Mouse (Mus musculus) hindbrain, embryonic 15.5 days (tissue): Measurements from ENCODE around the gene Maats1. TPM values are rescaled to one million over a fixed set of nuclear protein-coding genes. Genes with fewer than 3 reads are reported as not detected.
A peak's percentile ranks its signal among the peaks of the same experiment; 100 is the strongest.

Source experiments
- ATAC-seq: fragments of 200-750 bp; cut with Nextera tagmentation; 2 replicates; pipeline ENCODE4 v1.8.0; 2017; ENCODE audit warnings: low read depth, moderate number of reproducible peaks, moderate TSS enrichment; ENCODE audit not compliant: low FRiP score
- H3K27ac ChIP-seq: fragments of 300-500 bp; sonication (generic); replicated peaks from 2 replicates; pipeline ENCODE4 v1.5.1; 2015; ENCODE audit warnings: mild to moderate bottlenecking, inconsistent platforms
- H3K27me3 ChIP-seq: fragments of 300-500 bp; sonication (generic); 2 replicates; pipeline ENCODE4 v1.6.1; 2015; ENCODE audit warnings: control low read depth, inconsistent platforms
- H3K36me3 ChIP-seq: fragments of 300-500 bp; sonication (generic); 2 replicates; pipeline ENCODE4 v1.6.1; 2015; ENCODE audit warnings: control low read depth, inconsistent platforms
- H3K4me1 ChIP-seq: fragments of 300-500 bp; sonication (generic); replicated peaks from 2 replicates; pipeline ENCODE4 v1.6.1; 2015; ENCODE audit warnings: control low read depth, inconsistent platforms
- H3K4me2 ChIP-seq: fragments of 300-500 bp; sonication (generic); 2 replicates; pipeline ENCODE4 v1.6.1; 2015; ENCODE audit warnings: moderate library complexity, mild to moderate bottlenecking, inconsistent platforms
- H3K4me3 ChIP-seq: fragments of 300-500 bp; sonication (generic); 2 replicates; pipeline ENCODE4 v1.5.1; 2015; ENCODE audit warnings: mild to moderate bottlenecking, inconsistent platforms
- H3K9ac ChIP-seq: fragments of 300-500 bp; sonication (generic); 2 replicates; pipeline ENCODE4 v1.6.1; 2015; ENCODE audit warnings: inconsistent platforms
- H3K9me3 ChIP-seq: fragments of 300-500 bp; sonication (generic); 2 replicates; pipeline ENCODE4 v1.6.1; 2016; ENCODE audit warnings: control low read depth, inconsistent platforms
- WGBS: fragments of 180-500 bp; shearing (Covaris S2); methylation state at CpG from one replicate; pipeline ENCODE4 v1.1.7; 2015; 5-methylcytosine and 5-hydroxymethylcytosine counted together
- polyA plus RNA-seq: library from polyadenylated mRNA; unstranded; fragments of >200 nt; fragmentation: Nextera tagmentation; extraction: Ambion mirVana; gene quantifications from 2 replicates; pipeline ENCODE4 v1.2.1, GENCODE M21; 2015

The Maats1 gene
- polyA plus RNA-seq, 1 experiment from 2014 or later, result 1.4 TPM

GRCm38 (mm10) chr16:38369431-38369830 lies 27.5 kb upstream of the Maats1 start:
- no peaks in the 10 kb centered on the region for H3K4me1 ChIP-seq
- 88% methylated on average over 8 of the region's 8 CpGs for WGBS
- no peak for ATAC-seq
- H3K27ac ChIP-seq, result no peak overlapping the region
- H3K4me3 ChIP-seq, result no peak overlapping the region
- no peaks in the 10 kb centered on the region for H3K9me3 ChIP-seq
- H3K9ac ChIP-seq, result no peak overlapping the region
- H3K36me3 ChIP-seq, result no peaks in the 10 kb centered on the region
- no peak overlapping the region for H3K4me2 ChIP-seq
- no peaks in the 10 kb centered on the region for H3K27me3 ChIP-seq

- WGBS, result 85% methylated on average over 7 of the region's 7 CpGs
- no peaks in the 10 kb centered on the region for H3K27me3 ChIP-seq
- H3K36me3 ChIP-seq, result no peaks in the 10 kb centered on the region
- no peak overlapping the region for H3K9ac ChIP-seq
- ATAC-seq, result no peak
- H3K4me3 ChIP-seq, result no peak overlapping the region
- no peak overlapping the region for H3K27ac ChIP-seq
- H3K4me1 ChIP-seq, result no peaks in the 10 kb centered on the region
- no peaks in the 10 kb centered on the region for H3K9me3 ChIP-seq
- H3K4me2 ChIP-seq, result no peak overlapping the region
Observed at GRCm38 (mm10) chr16:38369000-38369399, 27.1 kb upstream of the Maats1 start.

GRCm38 (mm10) chr16:38368336-38368735 lies 26.4 kb upstream of the Maats1 start:
- H3K27ac ChIP-seq, result no peak overlapping the region
- H3K4me1 ChIP-seq, result no peaks in the 10 kb centered on the region
- no peak; the same call in 1 of the 2 replicates for ATAC-seq
- H3K9ac ChIP-seq, result no peak overlapping the region
- WGBS, result 55% methylated on average over 10 of the region's 10 CpGs
- H3K9me3 ChIP-seq, result no peaks in the 10 kb centered on the region
- H3K36me3 ChIP-seq, result no peaks in the 10 kb centered on the region
- H3K4me3 ChIP-seq, result no peak overlapping the region
- H3K27me3 ChIP-seq, result no peaks in the 10 kb centered on the region
- H3K4me2 ChIP-seq, result no peak overlapping the region

- H3K27ac ChIP-seq, result no peak overlapping the region
- H3K4me2 ChIP-seq, result no peak overlapping the region
- no peaks in the 10 kb centered on the region for H3K27me3 ChIP-seq
- no peaks in the 10 kb centered on the region for H3K4me1 ChIP-seq
- 93% methylated on average over 4 of the region's 4 CpGs for WGBS
- ATAC-seq, result no peak
- no peak overlapping the region for H3K9ac ChIP-seq
- H3K4me3 ChIP-seq, result no peak overlapping the region
- no peaks in the 10 kb centered on the region for H3K36me3 ChIP-seq
- H3K9me3 ChIP-seq, result no peaks in the 10 kb centered on the region
Observed at GRCm38 (mm10) chr16:38366231-38366630, 24.3 kb upstream of the Maats1 start.

GRCm38 (mm10) chr16:38365390-38365789 lies 23.4 kb upstream of the Maats1 start:
- 0 out of 2 replicates have a peak, but pooled peaks cover 2% of the 10 kb centered on the region for H3K4me1 ChIP-seq
- no peak overlapping the region for H3K4me2 ChIP-seq
- no peak overlapping the region for H3K4me3 ChIP-seq
- H3K9ac ChIP-seq, result no peak overlapping the region
- H3K27me3 ChIP-seq, result no peaks in the 10 kb centered on the region
- no peaks in the 10 kb centered on the region for H3K9me3 ChIP-seq
- H3K36me3 ChIP-seq, result no peaks in the 10 kb centered on the region
- no peak overlapping the region for H3K27ac ChIP-seq
- 92% methylated on average over 10 of the region's 10 CpGs for WGBS
- ATAC-seq, result no peak

GRCm38 (mm10) chr16:38363657-38364056 lies 21.7 kb upstream of the Maats1 start:
- Histone ChIP-seq H3K27ac (no peak overlapping the region), H3K9me3 (no peaks in the 10 kb centered on the region), H3K4me2 (no peak overlapping the region), H3K36me3 (no peaks in the 10 kb centered on the region), H3K4me3 (no peak overlapping the region), H3K4me1 (0 out of 2 replicates have a peak, but pooled peaks cover 6% of the 10 kb centered on the region), H3K9ac (no peak overlapping the region), H3K27me3 (no peaks in the 10 kb centered on the region)
- ATAC-seq, result no peak
- 90% methylated on average over 7 of the region's 7 CpGs for WGBS

- Histone ChIP-seq H3K4me2 (no peak overlapping the region), H3K27me3 (no peaks in the 10 kb centered on the region), H3K36me3 (no peaks in the 10 kb centered on the region), H3K4me1 (0 out of 2 replicates have a peak, but pooled peaks cover 6% of the 10 kb centered on the region), H3K9me3 (no peaks in the 10 kb centered on the region), H3K4me3 (no peak overlapping the region), H3K27ac (no peak overlapping the region), H3K9ac (no peak overlapping the region)
- WGBS, result 87% methylated on average over 3 of the region's 3 CpGs
- no peak for ATAC-seq
Observed at GRCm38 (mm10) chr16:38363256-38363595, 21.3 kb upstream of the Maats1 start.

- Histone ChIP-seq H3K4me3 (no peak overlapping the region), H3K9me3 (no peaks in the 10 kb centered on the region), H3K36me3 (no peaks in the 10 kb centered on the region), H3K9ac (no peak overlapping the region), H3K4me2 (no peak overlapping the region), H3K27ac (no peak overlapping the region), H3K27me3 (no peaks in the 10 kb centered on the region), H3K4me1 (0 out of 2 replicates have a peak, but pooled peaks cover 6% of the 10 kb centered on the region)
- WGBS, result 82% methylated on average over 20 of the region's 20 CpGs
- no peak; the same call in 1 of the 2 replicates for ATAC-seq
Observed at GRCm38 (mm10) chr16:38362493-38363255, 20.7 kb upstream of the Maats1 start.

- H3K4me3 ChIP-seq, result no peak within 1 kb of the TSS
- H3K9ac ChIP-seq, result no peak within 1 kb of the TSS
- no peaks in the 10 kb centered on the region for H3K36me3 ChIP-seq
- no peak within 1 kb of the TSS for H3K27ac ChIP-seq
- WGBS, result 68% methylated on average over 10 of the region's 10 CpGs
- H3K27me3 ChIP-seq, result no peaks in the 10 kb centered on the region
- H3K4me2 ChIP-seq, result no peak within 1 kb of the TSS
- ATAC-seq, result no peak
- H3K4me1 ChIP-seq, result 0 out of 2 replicates have a peak, but pooled peaks cover 6% of the 10 kb centered on the region
- no peaks in the 10 kb centered on the region for H3K9me3 ChIP-seq
Observed at GRCm38 (mm10) chr16:38361933-38362332, 20.0 kb upstream of the Maats1 start, which contains the start of gene Popdc2. Gene Popdc2, plus strand, starts transcription at chr16:38362209.

- Histone ChIP-seq H3K9ac (no peak overlapping the region), H3K9me3 (no peaks in the 10 kb centered on the region), H3K4me2 (no peak overlapping the region), H3K36me3 (no peaks in the 10 kb centered on the region), H3K4me3 (no peak overlapping the region), H3K27ac (no peak overlapping the region), H3K27me3 (no peaks in the 10 kb centered on the region), H3K4me1 (0 out of 2 replicates have a peak, but pooled peaks cover 6% of the 10 kb centered on the region)
- ATAC-seq, result peak; percentile 45; the same call in 1 of the 2 replicates
- whole genome bisulfite sequencing, result 22% methylated on average over 2 of the region's 2 CpGs
Observed at GRCm38 (mm10) chr16:38360317-38360716, 18.4 kb upstream of the Maats1 start.

GRCm38 (mm10) chr16:38359857-38360256 lies 17.9 kb upstream of the Maats1 start:
- Histone ChIP-seq H3K4me2 (no peak overlapping the region), H3K9ac (no peak overlapping the region), H3K4me3 (no peak overlapping the region), H3K4me1 (0 out of 2 replicates have a peak, but pooled peaks cover 6% of the 10 kb centered on the region), H3K27me3 (no peaks in the 10 kb centered on the region), H3K36me3 (no peaks in the 10 kb centered on the region), H3K27ac (no peak overlapping the region), H3K9me3 (no peaks in the 10 kb centered on the region)
- no peak for ATAC-seq
- 78% methylated on average over 3 of the region's 3 CpGs for WGBS

- 94% methylated on average over 2 of the region's 2 CpGs for WGBS
- H3K4me1 ChIP-seq, result 0 out of 2 replicates have a peak, but pooled peaks cover 6% of the 10 kb centered on the region
- H3K27me3 ChIP-seq, result no peaks in the 10 kb centered on the region
- H3K9ac ChIP-seq, result no peak overlapping the region
- ATAC-seq, result no peak
- no peak overlapping the region for H3K4me3 ChIP-seq
- no peaks in the 10 kb centered on the region for H3K36me3 ChIP-seq
- H3K27ac ChIP-seq, result no peak overlapping the region
- H3K4me2 ChIP-seq, result no peak overlapping the region
- H3K9me3 ChIP-seq, result no peaks in the 10 kb centered on the region
Observed at GRCm38 (mm10) chr16:38359241-38359640, 17.3 kb upstream of the Maats1 start.
